Mouse (Mus musculus) G1E (cell line): Measurements from ENCODE around the gene Ptgfrn.

Source experiments
- CTCF ChIP-seq: IDR thresholded peaks from 2 replicates; pipeline ENCODE4 v1.5.1; 2012; ENCODE audit warnings: low read depth, low read length, inconsistent platforms, mixed read lengths
- GATA1 ChIP-seq: IDR thresholded peaks from 2 replicates; pipeline ENCODE4 v1.6.1; 2012; ENCODE audit warnings: borderline replicate concordance, low read length, inconsistent platforms, mixed read lengths
- POLR2AphosphoS5 ChIP-seq: IDR thresholded peaks from 2 replicates; pipeline ENCODE4 v1.6.1; 2012; ENCODE audit warnings: low read depth, low read length, inconsistent platforms; ENCODE audit not compliant: insufficient replicate concordance
- TAL1 ChIP-seq: conservative IDR thresholded peaks from 2 replicates; pipeline ENCODE4 v1.6.1; 2012; ENCODE audit warnings: low read depth, low read length, inconsistent platforms, mixed read lengths

- TF ChIP-seq CTCF, result no peak
- TF ChIP-seq TAL1, result no peak
- TF ChIP-seq POLR2AphosphoS5, result no peak
- no peak for TF ChIP-seq GATA1
Observed at GRCm38 (mm10) chr3:101022967-101023366, 87.1 kb downstream of the Ptgfrn start.
